Mouse (Mus musculus) midbrain, postnatal 0 days (tissue): Measurements from ENCODE around the gene Cdc5l. TPM values are rescaled to one million over a fixed set of nuclear protein-coding genes. Genes with fewer than 3 reads are reported as not detected.

ENCODE experiments used
- ATAC-seq: fragments of 200-750 bp; cut with Nextera tagmentation; 2 replicates; pipeline ENCODE4 v1.8.0; 2017; ENCODE audit warnings: moderate number of reproducible peaks, mild to moderate bottlenecking, moderate TSS enrichment, moderate library complexity; ENCODE audit not compliant: low FRiP score
- DNase-seq: peaks from one replicate; pipeline ENCODE4 v3.0.0-alpha.2; 2015; ENCODE audit warnings: low spot score
- H3K27ac ChIP-seq: fragments of 300-500 bp; sonication (generic); 2 replicates; pipeline ENCODE4 v1.5.1; 2014; ENCODE audit warnings: low read depth, mild to moderate bottlenecking, low read length, mixed read lengths
- H3K27me3 ChIP-seq: fragments of 300-500 bp; sonication (generic); 2 replicates; pipeline ENCODE4 v1.6.1; 2014; ENCODE audit warnings: low read length, control low read depth, mixed read lengths; ENCODE audit not compliant: insufficient read depth
- H3K36me3 ChIP-seq: fragments of 300-500 bp; sonication (generic); 2 replicates; pipeline ENCODE4 v1.6.1; 2014; ENCODE audit warnings: low read length, control low read depth, mixed read lengths; ENCODE audit not compliant: insufficient read depth
- H3K4me1 ChIP-seq: fragments of 300-500 bp; sonication (generic); 2 replicates; pipeline ENCODE4 v1.6.1; 2014; ENCODE audit warnings: mild to moderate bottlenecking, control low read depth, antibody characterized with exemption, low read length, mixed read lengths; ENCODE audit not compliant: insufficient read depth
- H3K4me2 ChIP-seq: fragments of 300-500 bp; sonication (generic); 2 replicates; pipeline ENCODE4 v1.6.1; 2014; ENCODE audit warnings: low read depth, mild to moderate bottlenecking, low read length, mixed read lengths; ENCODE audit not compliant: poor library complexity, severe bottlenecking
- H3K4me3 ChIP-seq: fragments of 300-500 bp; sonication (generic); 2 replicates; pipeline ENCODE4 v1.5.1; 2014; ENCODE audit warnings: low read depth, mild to moderate bottlenecking, low read length, moderate library complexity
- H3K9ac ChIP-seq: fragments of 300-500 bp; sonication (generic); replicated peaks from 2 replicates; pipeline ENCODE4 v1.6.1; 2014; ENCODE audit warnings: mild to moderate bottlenecking, low read length, moderate library complexity, mixed read lengths; ENCODE audit not compliant: poor library complexity, severe bottlenecking
- H3K9me3 ChIP-seq: fragments of 300-500 bp; sonication (generic); 2 replicates; pipeline ENCODE4 v1.6.1; 2016; ENCODE audit warnings: low read length, control low read depth
- CTCF ChIP-seq: IDR thresholded peaks from 2 replicates; pipeline ENCODE4 v1.5.1; 2016; ENCODE audit warnings: antibody characterized with exemption, mild to moderate bottlenecking
- WGBS: fragments of 180-500 bp; shearing (Covaris S2); extraction: QIAGEN DNeasy Blood & Tissue Kit; methylation state at CpG from one replicate; pipeline ENCODE4 v1.1.7; 2014; 5-methylcytosine and 5-hydroxymethylcytosine counted together
- polyA plus RNA-seq: library from polyadenylated mRNA; unstranded; fragments of >200 nt; fragmentation: Nextera tagmentation; extraction: Ambion mirVana; gene quantifications from 2 replicates; pipeline ENCODE4 v1.2.1, GENCODE M21; 2015
- total RNA-seq: library from RNA; depleted of rRNA; stranded (reverse); fragments of >200 nt; gene quantifications from 2 replicates; pipeline ENCODE4 v1.2.3, GENCODE M21; 2014; rRNA removed

Cdc5l gene
- total and polyA plus RNA-seq, 2 experiments from 2014 or later: 36.7 to 57.9 TPM

DNA sequence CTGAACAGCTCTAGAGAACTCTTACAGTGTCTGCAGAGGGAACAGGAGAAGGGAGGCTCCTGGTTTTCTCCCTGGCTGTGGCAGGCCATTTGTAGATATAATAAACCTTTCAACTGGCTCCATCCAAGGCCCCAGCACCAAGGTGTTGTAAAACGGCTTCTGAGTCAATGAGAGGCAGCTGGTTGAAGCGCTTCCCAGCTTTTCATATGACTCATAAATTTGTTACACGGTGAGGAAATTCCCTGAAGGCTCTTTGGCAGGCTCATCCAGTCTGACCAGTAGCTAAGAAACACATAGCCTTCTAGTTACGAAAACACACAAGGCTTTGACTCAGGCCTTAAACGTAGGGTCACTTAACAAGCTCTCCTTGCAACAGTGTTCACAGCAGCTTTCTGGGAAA, 74.1 kb downstream of the Cdc5l start:
- H3K9me3 ChIP-seq: no peaks in the 10 kb centered on the region
- no peak overlapping the region for H3K4me2 ChIP-seq
- no peak overlapping the region for H3K9ac ChIP-seq
- H3K4me3 ChIP-seq: no peak overlapping the region
- ATAC-seq: no peak
- no peak for DNase-seq
- TF ChIP-seq CTCF: no peak
- no peaks in the 10 kb centered on the region for H3K36me3 ChIP-seq
- 75% methylated on average over 5 of the region's 5 CpGs for WGBS
- H3K4me1 ChIP-seq: no peaks in the 10 kb centered on the region
- no peak overlapping the region for H3K27ac ChIP-seq
- H3K27me3 ChIP-seq: no peaks in the 10 kb centered on the region

DNA sequence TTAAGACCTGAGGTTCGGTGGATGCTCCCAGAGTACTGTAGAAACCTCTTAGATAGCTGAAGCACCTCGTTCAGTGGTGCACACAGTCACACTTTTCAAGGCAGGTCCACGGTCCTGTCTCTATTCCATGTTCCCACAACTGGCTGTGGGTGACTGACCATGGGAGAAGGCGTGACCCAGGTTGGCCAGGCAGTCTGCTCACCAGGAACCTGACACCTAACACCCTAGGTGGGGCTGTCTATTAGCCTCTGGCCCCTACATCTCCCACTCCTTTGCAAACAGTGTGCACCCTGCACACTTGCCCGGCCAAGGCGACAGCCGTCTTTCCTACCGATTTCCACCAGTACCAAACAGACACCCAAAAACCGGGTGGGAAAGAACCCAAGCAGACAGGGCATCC, 77.1 kb downstream of the Cdc5l start:
- Histone ChIP-seq H3K27ac (no peak overlapping the region), H3K9ac (no peak overlapping the region), H3K4me3 (no peak overlapping the region), H3K4me2 (no peak overlapping the region), H3K4me1 (no peaks in the 10 kb centered on the region), H3K27me3 (no peaks in the 10 kb centered on the region), H3K36me3 (no peaks in the 10 kb centered on the region), H3K9me3 (no peaks in the 10 kb centered on the region)
- no peak for TF ChIP-seq CTCF
- DNase-seq: no peak
- ATAC-seq: no peak
- WGBS: 83% methylated on average over 9 of the region's 9 CpGs

DNA sequence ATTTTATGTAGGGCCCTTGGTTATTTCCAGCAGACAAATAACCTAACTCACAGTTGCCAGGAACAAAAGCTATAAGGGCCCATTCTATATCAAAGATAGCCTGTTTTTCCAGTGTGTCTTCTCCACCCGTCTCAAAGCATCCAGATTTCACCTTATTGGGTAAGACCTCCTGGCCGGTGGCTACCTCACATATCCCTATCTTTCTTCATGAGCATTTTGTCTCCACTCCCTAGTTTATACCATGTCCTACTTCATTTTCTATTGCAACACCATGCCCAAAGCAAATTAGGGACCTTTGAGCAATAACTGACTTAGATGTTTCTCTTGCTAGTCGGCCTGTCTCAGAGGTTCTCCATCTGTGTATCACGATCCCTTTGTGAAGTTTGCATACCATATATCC, 85.6 kb downstream of the Cdc5l start:
- Histone ChIP-seq H3K27me3 (no peaks in the 10 kb centered on the region), H3K4me2 (no peak overlapping the region), H3K4me3 (no peak overlapping the region), H3K9me3 (peaks cover 7% of the 10 kb centered on the region; the same call in 1 of the 2 replicates), H3K9ac (no peak overlapping the region), H3K27ac (no peak overlapping the region), H3K36me3 (no peaks in the 10 kb centered on the region), H3K4me1 (no peaks in the 10 kb centered on the region)
- DNase-seq (no peak), ATAC-seq (no peak)
- WGBS: 94% methylated on average over 4 of the region's 4 CpGs
- TF ChIP-seq CTCF: no peak

Other genes starting within 250 kb of the Cdc5l start
- gene Spats1, start 41.7 kb upstream of the Cdc5l start, total RNA-seq: 2.3 and 5.8 TPM in 2 replicates
- 3.4 and 3.6 TPM in 2 replicates for gene Spats1, start 41.7 kb upstream of the Cdc5l start, polyA plus RNA-seq
- 19.8 and 31.4 TPM in 2 replicates for gene Aars2, start 73.1 kb upstream of the Cdc5l start, total RNA-seq
- gene Aars2, start 73.1 kb upstream of the Cdc5l start, polyA plus RNA-seq: 13.9 and 15.2 TPM in 2 replicates
- 0.99 and 1.2 TPM in 2 replicates for gene Tcte1, start 89.7 kb upstream of the Cdc5l start, total RNA-seq
- 4.2 and 4.6 TPM in 2 replicates for gene Tcte1, start 89.7 kb upstream of the Cdc5l start, polyA plus RNA-seq
- 77.9 and 95.6 TPM in 2 replicates for gene Tmem151b, start 115.9 kb upstream of the Cdc5l start, total RNA-seq
- 29.1 and 30.7 TPM in 2 replicates for gene Tmem151b, start 115.9 kb upstream of the Cdc5l start, polyA plus RNA-seq
- 2.0 and 4.8 TPM in 2 replicates for gene Nfkbie, start 122.0 kb upstream of the Cdc5l start, total RNA-seq
- 2.5 and 3.1 TPM in 2 replicates for gene Nfkbie, start 122.0 kb upstream of the Cdc5l start, polyA plus RNA-seq
- 91.7 and 113 TPM in 2 replicates for gene Slc35b2, start 130.1 kb upstream of the Cdc5l start, total RNA-seq
- gene Slc35b2, start 130.1 kb upstream of the Cdc5l start, polyA plus RNA-seq: 71.8 and 75.3 TPM in 2 replicates
- 1,063 and 1,068 TPM in 2 replicates for gene Hsp90ab1, start 139.5 kb upstream of the Cdc5l start, total RNA-seq
- 1,368 and 1,371 TPM in 2 replicates for gene Hsp90ab1, start 139.5 kb upstream of the Cdc5l start, polyA plus RNA-seq
- 45.3 and 82.1 TPM in 2 replicates for gene Slc29a1, start 165.9 kb upstream of the Cdc5l start, total RNA-seq
- gene Slc29a1, start 165.9 kb upstream of the Cdc5l start, polyA plus RNA-seq: 38.4 TPM in 2 replicates
- gene Mymx, start 168.4 kb upstream of the Cdc5l start, total RNA-seq: not detected in 2 replicates
- not detected in 2 replicates for gene Mymx, start 168.4 kb upstream of the Cdc5l start, polyA plus RNA-seq
- 1.2 and 1.4 TPM in 2 replicates for gene Capn11, start 225.6 kb upstream of the Cdc5l start, total RNA-seq
- 0.19 and 1.4 TPM in 2 replicates for gene Capn11, start 225.6 kb upstream of the Cdc5l start, polyA plus RNA-seq